Mouse (Mus musculus): ENCODE measurements around the gene Tbc1d7. TPM values are rescaled to one million over a fixed set of nuclear protein-coding genes. Genes with fewer than 3 reads are reported as not detected.
A peak's percentile ranks its signal among the peaks of the same experiment; 100 is the strongest.

The Tbc1d7 gene
- total RNA-seq, 2 experiments from 2014 or later: 16.7 to 17.9 TPM

DNA sequence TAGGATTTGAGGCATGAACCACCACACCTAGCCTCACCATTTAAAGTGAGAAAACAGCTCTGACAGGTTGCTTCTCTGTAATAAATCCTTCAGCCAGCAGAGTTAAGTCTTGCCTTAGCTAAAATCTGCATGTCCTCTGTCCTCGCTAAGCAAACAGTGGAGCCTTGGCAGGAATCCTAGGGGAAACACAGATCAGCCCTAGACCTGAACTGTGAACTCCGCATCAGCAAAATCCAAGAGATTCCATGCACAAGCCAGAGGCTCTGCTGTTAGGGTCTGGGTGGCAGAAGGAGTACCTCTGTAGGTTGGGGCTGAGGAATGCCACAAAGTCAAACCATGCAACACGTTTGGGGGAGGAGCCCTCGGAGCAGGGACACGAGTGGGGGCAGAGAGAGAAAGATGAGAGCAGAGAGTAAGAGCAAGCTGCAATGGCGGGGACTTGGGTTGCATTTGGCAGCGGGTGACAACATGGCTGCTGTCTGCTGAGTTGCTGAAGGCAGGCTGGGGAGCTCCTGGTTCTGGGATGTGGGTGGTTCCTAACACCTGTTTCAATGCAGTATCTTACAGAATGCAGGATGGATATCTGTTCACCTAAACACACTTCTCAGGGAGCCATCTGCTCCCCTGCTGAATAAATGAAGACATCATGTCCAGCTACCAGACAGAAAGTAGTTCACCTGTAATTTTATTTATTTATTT lies 26.4 kb downstream of the Tbc1d7 start:
- DNase-seq: no peak

DNA sequence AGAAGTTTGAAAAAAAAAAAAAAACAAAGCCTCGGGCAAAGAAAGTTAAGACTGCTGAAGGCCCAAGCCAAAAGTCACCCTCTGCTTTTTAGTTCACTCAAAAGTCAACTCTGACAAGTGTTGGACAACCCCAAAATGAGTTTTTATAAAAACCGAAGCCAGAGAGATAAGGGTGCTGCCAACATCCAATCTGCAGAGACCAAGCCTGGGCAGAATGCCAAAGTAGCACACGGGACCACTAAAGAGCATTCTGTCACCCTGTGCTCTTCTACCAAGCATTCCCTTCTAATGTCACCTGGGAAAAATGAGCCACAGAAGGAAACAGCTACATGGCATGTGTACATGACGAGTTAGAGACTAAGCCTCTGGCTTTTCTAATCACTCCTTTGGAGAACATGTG lies 36.8 kb downstream of the Tbc1d7 start:
- DNase-seq: peak in 1 of 2 experiments; percentile 25

DNA sequence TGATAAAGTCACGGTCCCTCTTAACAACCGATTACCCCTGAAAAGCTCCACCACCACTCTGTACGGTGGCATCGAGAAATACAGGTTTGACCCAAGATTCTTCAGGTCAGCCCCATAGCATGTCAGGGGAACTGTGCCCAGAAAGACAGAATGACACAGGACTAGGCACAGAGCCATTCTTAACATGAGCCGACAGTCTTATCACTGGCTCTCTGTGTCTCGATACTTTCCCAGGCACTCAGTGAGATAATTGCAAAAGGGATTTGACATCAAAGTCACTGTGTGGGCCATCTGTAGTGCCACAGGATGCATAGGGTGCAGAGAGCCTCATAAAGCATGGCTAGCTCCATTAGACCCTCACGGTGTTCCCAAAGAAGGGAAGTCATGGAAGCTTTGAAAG lies 37.9 kb downstream of the Tbc1d7 start:
- DNase-seq: no peak

DNA sequence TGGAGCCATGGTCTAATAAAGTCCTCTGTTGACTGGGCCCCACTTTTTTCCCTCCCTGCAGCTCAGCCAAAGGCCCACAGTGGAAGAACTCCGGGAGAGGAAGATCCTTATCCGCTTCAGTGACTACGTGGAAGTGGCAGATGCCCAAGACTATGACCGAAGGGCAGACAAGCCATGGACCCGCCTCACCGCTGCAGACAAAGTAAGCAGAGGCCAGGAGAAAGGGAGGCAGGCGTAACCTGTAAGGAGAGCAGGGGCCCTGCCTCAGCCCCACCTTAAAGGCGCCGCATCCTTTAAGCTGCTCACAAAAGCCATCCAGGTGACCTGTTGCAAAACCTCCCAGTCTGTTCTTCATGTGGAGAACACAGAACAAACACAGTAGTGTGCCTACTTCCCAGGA lies 38.4 kb downstream of the Tbc1d7 start:
- DNase-seq: no peak

DNA sequence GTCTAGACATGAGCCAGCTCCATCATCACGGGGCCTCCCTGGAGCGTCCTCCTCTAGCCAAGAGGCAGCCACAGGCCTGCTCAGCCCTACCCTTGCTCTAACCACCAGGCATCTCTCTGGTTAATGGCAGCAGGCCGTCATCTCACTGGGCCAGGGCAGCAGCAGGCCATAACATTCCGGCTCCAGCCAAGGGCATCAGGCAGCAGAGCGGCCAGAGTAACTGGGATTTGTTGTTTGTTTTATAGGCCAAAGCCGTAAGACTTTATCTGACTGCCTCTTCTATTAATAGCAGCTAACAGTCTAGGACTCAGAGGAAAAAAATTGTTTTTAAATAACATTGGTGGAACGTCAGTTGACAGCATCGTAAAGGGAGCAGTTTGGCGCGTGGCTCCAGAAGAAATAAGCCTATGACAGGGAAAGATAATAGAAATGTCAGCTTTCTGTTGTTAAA lies 39.5 kb downstream of the Tbc1d7 start:
- peak in 1 of 2 experiments; percentile 17 for DNase-seq

DNA sequence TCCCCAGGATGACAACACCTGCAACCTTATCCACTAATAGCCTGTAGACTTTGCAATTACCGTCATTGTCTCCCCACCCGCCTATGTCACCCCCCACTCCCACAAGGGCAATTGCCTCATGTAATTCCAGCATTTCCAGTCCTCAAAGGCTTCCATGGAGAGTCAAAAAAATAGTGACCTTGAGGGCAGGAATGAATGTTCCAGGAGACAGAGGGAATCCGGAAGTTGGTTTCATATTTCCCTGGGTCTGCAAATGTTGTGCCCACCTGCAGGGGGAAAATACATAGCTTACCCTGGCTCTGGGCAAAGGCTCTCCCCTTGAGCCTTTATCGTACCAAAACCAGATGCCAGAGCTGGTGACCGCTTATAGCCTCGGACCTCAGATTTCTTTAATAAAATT lies 41.1 kb downstream of the Tbc1d7 start:
- no peak for DNase-seq

DNA sequence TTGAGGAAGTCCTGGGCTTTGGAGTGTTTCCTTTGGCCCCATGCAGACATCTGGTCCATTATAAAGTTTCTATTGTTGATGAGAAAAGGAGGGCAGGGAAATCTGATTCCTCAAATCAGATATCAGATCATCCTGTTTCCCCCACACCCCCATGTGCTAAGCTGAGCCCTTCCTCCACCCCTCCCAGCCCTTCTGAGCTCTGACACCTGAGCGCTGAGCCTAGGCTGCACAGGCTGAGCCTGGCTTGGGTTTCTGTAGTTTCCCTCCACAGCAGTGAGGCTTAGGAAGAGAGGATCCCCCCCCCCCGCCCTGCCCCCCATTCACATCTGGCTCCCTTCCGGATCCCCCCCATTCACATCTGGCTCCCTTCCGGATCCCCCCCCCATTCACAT lies 46.6 kb downstream of the Tbc1d7 start:
- no peak for DNase-seq

DNA sequence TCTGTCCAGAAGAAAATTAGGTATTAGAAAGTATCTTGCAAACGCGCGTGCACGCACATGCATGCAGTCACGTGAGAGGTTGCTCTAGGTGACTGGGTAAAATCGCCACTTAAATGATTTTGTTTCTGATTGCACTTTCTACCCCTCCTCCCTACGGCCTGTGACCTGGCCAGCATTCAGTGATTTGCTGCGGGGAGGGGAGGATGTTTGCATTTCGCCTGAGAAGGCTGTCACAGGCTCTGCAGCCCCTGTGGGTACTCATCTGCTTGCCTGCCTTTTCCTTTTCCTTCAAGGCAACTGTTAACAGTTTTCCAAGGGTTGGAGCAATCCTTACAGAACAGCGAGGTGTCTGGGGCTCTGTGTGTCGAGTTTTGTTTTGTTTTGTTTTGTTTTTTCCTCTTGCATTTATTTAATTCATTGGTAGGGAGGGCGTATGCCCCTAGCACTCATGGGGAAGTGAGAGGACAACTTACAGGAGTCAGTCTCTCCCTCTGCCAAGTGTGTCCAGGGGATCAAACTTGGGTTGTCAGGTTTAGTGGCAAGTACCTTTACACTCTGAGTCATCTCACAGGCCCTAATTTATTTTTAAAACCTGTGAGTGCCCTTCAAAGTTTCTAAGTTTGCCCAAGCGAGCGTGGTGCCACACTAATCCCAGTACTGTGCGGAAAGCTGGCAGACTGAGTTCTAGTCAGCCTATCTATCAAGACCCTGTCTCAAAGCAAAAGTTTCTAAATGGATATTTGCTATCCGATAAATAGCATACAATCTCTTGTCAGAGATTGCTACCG lies 47.2 kb downstream of the Tbc1d7 start:
- no peak for DNase-seq

DNA sequence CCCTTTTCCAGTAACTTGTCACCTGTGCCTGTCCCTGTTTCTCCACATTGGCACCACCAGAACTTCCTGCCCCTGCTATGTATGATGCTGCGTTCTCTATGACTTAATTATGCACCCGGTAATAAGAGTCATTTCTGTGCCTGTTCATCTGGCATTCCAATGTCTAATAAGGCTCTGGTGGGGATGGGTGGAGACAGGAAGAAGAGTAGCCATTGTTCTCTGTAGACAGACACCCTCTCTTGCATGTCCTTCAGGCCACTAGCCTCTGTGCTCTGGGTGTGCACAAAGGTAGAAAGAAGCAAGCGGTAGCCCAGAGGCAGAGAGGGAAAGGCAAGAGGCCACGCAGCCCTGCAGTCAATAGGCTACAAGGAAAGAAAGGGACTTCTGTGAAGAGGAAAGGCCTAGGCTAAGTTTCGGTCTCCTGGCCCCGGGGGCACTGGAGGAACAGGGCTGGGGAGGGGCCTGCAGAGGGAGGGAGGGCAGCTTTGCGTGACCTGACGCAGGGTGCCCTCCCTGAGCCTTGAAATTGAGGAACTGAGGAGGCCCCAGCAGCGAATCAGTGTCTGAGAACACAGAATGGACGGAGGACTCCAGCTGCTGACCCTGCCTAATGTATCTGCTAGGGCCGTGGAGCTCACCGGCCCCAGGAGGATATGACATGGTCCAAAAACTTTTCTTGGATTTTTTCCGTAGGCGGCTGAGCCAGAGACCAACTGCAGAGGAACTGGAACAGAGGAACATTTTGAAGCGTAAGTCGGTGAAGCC lies 48.8 kb downstream of the Tbc1d7 start:
- DNase-seq: peak in 1 of 2 experiments; percentile 6

DNA sequence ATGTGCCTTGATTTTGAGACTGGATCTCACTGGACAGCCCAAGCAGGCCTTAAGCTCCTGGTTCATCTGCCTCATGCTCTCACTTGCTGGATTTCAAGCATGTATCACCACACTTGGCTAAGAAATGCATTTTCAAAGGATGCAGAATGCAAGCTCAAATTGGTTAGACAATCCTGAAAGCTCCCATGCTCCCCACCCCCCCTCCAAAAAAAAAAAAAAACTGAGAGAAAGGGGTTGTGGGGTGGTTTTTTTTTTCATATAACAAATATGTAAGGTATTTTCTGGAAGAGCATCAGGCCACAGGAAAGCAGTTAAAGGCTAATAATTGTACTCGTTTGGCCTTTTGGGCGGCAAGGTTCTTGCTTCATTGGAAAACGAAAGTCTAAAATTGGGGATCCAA lies 58.2 kb downstream of the Tbc1d7 start:
- no peak for DNase-seq

DNA sequence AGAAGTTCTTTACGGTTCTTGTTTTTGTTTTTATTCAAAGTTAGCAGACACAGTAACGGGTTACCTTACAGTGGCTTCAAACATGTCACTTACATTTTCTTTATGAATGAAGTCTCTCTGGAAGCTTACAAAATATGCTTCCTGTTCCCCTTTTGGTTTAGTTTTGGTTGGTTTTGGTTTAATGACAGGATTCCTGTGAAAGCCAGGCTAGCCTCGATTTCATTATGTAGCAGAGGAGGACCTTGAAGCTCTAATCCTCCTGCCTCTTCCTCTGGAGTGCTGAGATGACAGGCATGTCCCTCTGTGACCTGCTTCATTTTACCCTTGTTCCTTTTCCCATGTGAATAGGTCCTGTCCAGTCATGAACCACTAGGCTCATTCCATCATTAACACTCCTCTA lies 58.6 kb downstream of the Tbc1d7 start:
- DNase-seq: no peak

DNA sequence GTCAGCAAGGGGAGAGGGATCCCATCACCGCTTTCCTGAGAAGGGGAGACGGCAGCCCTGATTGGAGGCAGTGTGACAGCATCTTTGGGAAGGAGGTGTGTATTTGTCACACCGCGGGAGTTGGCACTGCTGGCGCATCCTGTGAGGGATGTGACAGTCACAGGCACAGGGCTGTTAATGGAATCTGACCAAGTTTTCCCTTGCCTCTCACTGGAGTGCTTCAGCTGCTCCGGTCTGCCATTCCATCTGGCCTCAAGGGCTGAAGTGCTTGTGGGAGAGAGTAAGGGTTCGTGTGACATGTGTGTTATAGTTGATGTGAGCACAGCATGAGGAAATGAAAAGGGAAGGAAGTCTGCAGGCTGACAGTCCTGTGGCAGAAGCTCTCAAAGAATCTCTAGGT lies 59.0 kb downstream of the Tbc1d7 start:
- no peak for DNase-seq

DNA sequence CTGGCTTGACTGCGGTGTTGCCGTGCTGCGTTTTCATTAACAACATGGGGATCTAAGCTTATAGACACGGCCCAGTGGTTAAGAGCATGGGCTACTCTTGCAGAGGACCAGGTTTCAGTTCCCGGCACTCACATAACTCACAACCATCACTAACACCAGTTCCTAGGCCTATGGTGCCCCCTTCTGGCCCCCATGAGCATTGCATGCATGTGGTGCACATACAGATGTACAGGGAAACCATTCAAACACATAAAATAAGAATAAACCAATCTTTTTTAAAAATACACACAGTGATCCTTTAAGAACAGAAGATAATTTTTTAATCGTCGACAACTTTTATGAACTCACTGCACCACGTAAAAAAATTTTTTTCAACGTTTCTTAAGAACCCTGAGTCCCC lies 66.8 kb downstream of the Tbc1d7 start:
- DNase-seq: no peak

DNA sequence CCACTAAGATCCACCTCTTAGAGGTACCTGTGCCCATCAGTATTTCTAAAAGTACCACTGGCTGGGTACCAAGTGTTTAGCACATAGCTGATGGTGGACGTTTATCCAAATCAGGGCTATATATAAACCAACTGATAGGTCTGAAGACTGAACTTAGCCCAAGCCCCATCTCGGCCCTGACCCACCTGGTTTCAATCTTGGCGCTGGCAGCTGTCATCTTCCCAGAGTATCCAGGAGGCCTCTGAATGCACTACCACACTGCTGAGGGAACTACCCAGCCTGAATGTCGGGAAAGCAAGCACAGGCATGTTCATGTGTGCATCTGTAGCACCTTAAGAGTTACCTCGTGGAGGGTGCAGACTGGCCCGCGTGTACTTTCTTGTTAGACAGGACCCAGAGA lies 68.4 kb downstream of the Tbc1d7 start:
- no peak for DNase-seq

Other genes with a start within 250 kb of the Tbc1d7 start
- 10 to 100 TPM; 10.6 to 14.0 TPM for gene Gfod1, start 132.7 kb upstream of the Tbc1d7 start, total RNA-seq (2021)
- gene Sirt5, start 194.0 kb upstream of the Tbc1d7 start, total RNA-seq (2021): 10 to 100 TPM; 21.6 to 28.2 TPM
- gene Nol7, start 226.9 kb upstream of the Tbc1d7 start, total RNA-seq (2021): 100 to 1,000 TPM; 108 to 120 TPM